Mouse (Mus musculus) v-Abl transformed pro-B cells (cell line): ENCODE results near the gene Triobp.
"Not testable (repeated sequence)": the region's sequence is repeated elsewhere in the genome, so short reads cannot be mapped to it uniquely, and the experiment has no call there.

Experiments
- in situ Hi-C, 2 experiments: fragments of 400-800 bp; cut with MboI; formaldehyde crosslinking; loops; one replicate each; pipeline ENCODE4 v1.15.1; 2025; ENCODE audit not compliant: unreplicated experiment in 2 of 2

Triobp gene

GRCm38 (mm10) chr15:78992235-78992634, 44.7 kb downstream of the Triobp start:
- in situ Hi-C loops: loop anchor here in 1 of 2 experiments (5.0 kb wide), 1 partner anchor 40 kb away; no protein-coding TSS in a partner anchor

GRCm38 (mm10) chr15:78992925-78993324, 45.4 kb downstream of the Triobp start:
- in situ Hi-C loops: loop anchor here in 1 of 2 experiments (5.0 kb wide), 1 partner anchor 41 kb away; no protein-coding TSS in a partner anchor

- in situ Hi-C loops: no loop called here
Observed at GRCm38 (mm10) chr15:78995916-78996315, 48.4 kb downstream of the Triobp start.

GRCm38 (mm10) chr15:78996663-78997062, 49.1 kb downstream of the Triobp start:
- in situ Hi-C loops: no loop called here

- in situ Hi-C loops: no loop called here
Observed at GRCm38 (mm10) chr15:78998348-78998747, 50.8 kb downstream of the Triobp start.

GRCm38 (mm10) chr15:78999586-78999985, 52.1 kb downstream of the Triobp start:
- in situ Hi-C loops: no loop called here

GRCm38 (mm10) chr15:79000357-79000791, 52.9 kb downstream of the Triobp start:
- in situ Hi-C loops: no loop called here

- in situ Hi-C loops: no loop called here
Observed at GRCm38 (mm10) chr15:79001559-79001958, 54.0 kb downstream of the Triobp start.

GRCm38 (mm10) chr15:79002036-79002435, 54.5 kb downstream of the Triobp start:
- in situ Hi-C loops: no loop called here

GRCm38 (mm10) chr15:79003079-79003478, 55.6 kb downstream of the Triobp start:
- in situ Hi-C loops: no loop called here

- in situ Hi-C loops: no loop called here
Observed at GRCm38 (mm10) chr15:79005581-79005980, 58.1 kb downstream of the Triobp start.

- in situ Hi-C loops: no loop called here
Observed at GRCm38 (mm10) chr15:79006638-79007037, 59.1 kb downstream of the Triobp start.

GRCm38 (mm10) chr15:79007059-79007458, 59.5 kb downstream of the Triobp start:
- in situ Hi-C loops: no loop called here

- in situ Hi-C loops: not testable (repeated sequence)
Observed at GRCm38 (mm10) chr15:79007836-79008235, 60.3 kb downstream of the Triobp start.

GRCm38 (mm10) chr15:79009734-79010133, 62.2 kb downstream of the Triobp start:
- in situ Hi-C loops: no loop called here

- in situ Hi-C loops: no loop called here
Observed at GRCm38 (mm10) chr15:79011550-79011949, 64.0 kb downstream of the Triobp start.

GRCm38 (mm10) chr15:79013382-79013781, 65.9 kb downstream of the Triobp start:
- in situ Hi-C loops: no loop called here

GRCm38 (mm10) chr15:79018191-79018590, 70.7 kb downstream of the Triobp start:
- in situ Hi-C loops: no loop called here

GRCm38 (mm10) chr15:79018886-79019285, 71.4 kb downstream of the Triobp start:
- in situ Hi-C loops: no loop called here

GRCm38 (mm10) chr15:79022671-79023230, 75.2 kb downstream of the Triobp start:
- in situ Hi-C loops: loop anchor here in 1 of 2 experiments (10.0 kb wide), 1 partner anchor 108 kb away; the partner anchor contains the start of gene Pdxp

- in situ Hi-C loops: loop anchor here in 1 of 2 experiments (10.0 kb wide), 1 partner anchor 109 kb away; the partner anchor contains the start of gene Pdxp
Observed at GRCm38 (mm10) chr15:79023366-79023765, 75.8 kb downstream of the Triobp start.

- in situ Hi-C loops: loop anchor here in 1 of 2 experiments (5.0 to 10.0 kb wide), 2 partner anchors 38 to 111 kb away; partner anchors contain the start of gene Pdxp
Observed at GRCm38 (mm10) chr15:79025687-79026308, 78.3 kb downstream of the Triobp start.
